Mouse (Mus musculus) bone marrow macrophage, adult 2 months (primary cell): ENCODE data around the gene Igf2bp3.

Experiments
- CTCF ChIP-seq: IDR thresholded peaks from 2 replicates; pipeline ENCODE4 v1.5.1; 2012; ENCODE audit warnings: low read depth, mild to moderate bottlenecking, low read length, moderate library complexity
- POLR2A ChIP-seq: IDR thresholded peaks from 2 replicates; pipeline ENCODE4 v1.6.1; 2012; ENCODE audit warnings: mild to moderate bottlenecking, low read depth, low read length, borderline replicate concordance

GRCm38 (mm10) chr6:49073304-49074116, 141.2 kb downstream of the Igf2bp3 start, which contains the start of gene Malsu1:
- TF ChIP-seq CTCF (no peak), POLR2A (no peak)
